Mouse (Mus musculus): ENCODE data around the gene Ss18l2.

The Ss18l2 gene

GRCm38 (mm10) chr9:121709898-121710583 is at the start of gene Ss18l2:
Ss18l2 (plus strand) TSS chr9:121710329.
- DNase-seq: peak; percentile 99

- DNase-seq: no peak
Measured at GRCm38 (mm10) chr9:121663467-121663866, 46.7 kb upstream of the Ss18l2 start.

- DNase-seq: no peak
Measured at GRCm38 (mm10) chr9:121664104-121664503, 46.0 kb upstream of the Ss18l2 start.

- no peak for DNase-seq
Measured at GRCm38 (mm10) chr9:121666957-121667630, 43.0 kb upstream of the Ss18l2 start.

GRCm38 (mm10) chr9:121667822-121668221 is 42.3 kb upstream of the Ss18l2 start:
- DNase-seq: no peak

GRCm38 (mm10) chr9:121669348-121669791 is 40.8 kb upstream of the Ss18l2 start:
- DNase-seq: peak; percentile 45

GRCm38 (mm10) chr9:121671300-121671699 is 38.8 kb upstream of the Ss18l2 start:
- DNase-seq: peak; percentile 58

GRCm38 (mm10) chr9:121672311-121672710 is 37.8 kb upstream of the Ss18l2 start:
- no peak for DNase-seq

- DNase-seq: no peak
Measured at GRCm38 (mm10) chr9:121673716-121674115, 36.4 kb upstream of the Ss18l2 start.

- peak; percentile 46 for DNase-seq
Measured at GRCm38 (mm10) chr9:121675011-121675410, 35.1 kb upstream of the Ss18l2 start.

- DNase-seq: no peak
Measured at GRCm38 (mm10) chr9:121675556-121675955, 34.6 kb upstream of the Ss18l2 start.

GRCm38 (mm10) chr9:121677069-121677468 is 33.1 kb upstream of the Ss18l2 start:
- no peak for DNase-seq

GRCm38 (mm10) chr9:121677476-121677875 is 32.7 kb upstream of the Ss18l2 start:
- peak; percentile 22 for DNase-seq

- DNase-seq: peak; percentile 40
Measured at GRCm38 (mm10) chr9:121679549-121679948, 30.6 kb upstream of the Ss18l2 start.

- DNase-seq: no peak
Measured at GRCm38 (mm10) chr9:121681191-121681590, 28.9 kb upstream of the Ss18l2 start.

GRCm38 (mm10) chr9:121682037-121682680 is 28.0 kb upstream of the Ss18l2 start:
- no peak for DNase-seq

GRCm38 (mm10) chr9:121684702-121685101 is 25.4 kb upstream of the Ss18l2 start:
- DNase-seq: no peak

GRCm38 (mm10) chr9:121690200-121690651 is 19.9 kb upstream of the Ss18l2 start:
- DNase-seq: no peak

- no peak for DNase-seq
Measured at GRCm38 (mm10) chr9:121690734-121691133, 19.4 kb upstream of the Ss18l2 start.

GRCm38 (mm10) chr9:121694736-121695135 is 15.4 kb upstream of the Ss18l2 start:
- DNase-seq: no peak

GRCm38 (mm10) chr9:121696626-121697025 is 13.5 kb upstream of the Ss18l2 start:
- DNase-seq: no peak

- DNase-seq: peak; percentile 81
Measured at GRCm38 (mm10) chr9:121697150-121698049, 12.7 kb upstream of the Ss18l2 start.

GRCm38 (mm10) chr9:121704261-121704645 is 5.9 kb upstream of the Ss18l2 start:
- no peak for DNase-seq
